Mouse (Mus musculus) hindbrain, embryonic 13.5 days (tissue): ENCODE measurements at regions not wholly inside any gene's neighbourhood (a gene's known extent, or its start where the extent isn't known, plus 50 kb on each side); places are given as distances from the start of the nearest gene placed in this dataset.
A peak's percentile ranks its signal among the peaks of the same experiment; 100 is the strongest.

Source experiments
- ATAC-seq: fragments of 200-750 bp; cut with Nextera tagmentation; 2 replicates; pipeline ENCODE4 v1.8.0; 2017; ENCODE audit warnings: moderate TSS enrichment; ENCODE audit not compliant: low FRiP score
- H3K27ac ChIP-seq: fragments of 300-500 bp; sonication (generic); 2 replicates; pipeline ENCODE4 v1.5.1; 2015; ENCODE audit warnings: inconsistent platforms, mild to moderate bottlenecking, moderate library complexity
- H3K27me3 ChIP-seq: fragments of 300-500 bp; sonication (generic); 2 replicates; pipeline ENCODE4 v1.6.1; 2015; ENCODE audit warnings: mild to moderate bottlenecking, inconsistent platforms
- H3K36me3 ChIP-seq: fragments of 300-500 bp; sonication (generic); 2 replicates; pipeline ENCODE4 v1.6.1; 2015; ENCODE audit warnings: mild to moderate bottlenecking, inconsistent platforms
- H3K4me1 ChIP-seq: fragments of 300-500 bp; sonication (generic); replicated peaks from 2 replicates; pipeline ENCODE4 v1.6.1; 2015; ENCODE audit warnings: inconsistent platforms
- H3K4me2 ChIP-seq: fragments of 300-500 bp; sonication (generic); 2 replicates; pipeline ENCODE4 v1.6.1; 2015; ENCODE audit warnings: inconsistent platforms, mild to moderate bottlenecking, moderate library complexity
- H3K4me3 ChIP-seq: fragments of 300-500 bp; sonication (generic); 2 replicates; pipeline ENCODE4 v1.5.1; 2015; ENCODE audit warnings: mild to moderate bottlenecking, inconsistent platforms
- H3K9ac ChIP-seq: fragments of 300-500 bp; sonication (generic); 2 replicates; pipeline ENCODE4 v1.6.1; 2015; ENCODE audit warnings: mild to moderate bottlenecking, inconsistent platforms
- H3K9me3 ChIP-seq: fragments of 300-500 bp; sonication (generic); 2 replicates; pipeline ENCODE4 v1.6.1; 2016; ENCODE audit warnings: inconsistent platforms
- WGBS: fragments of 180-500 bp; shearing (Covaris S2); methylation state at CpG from one replicate; pipeline ENCODE4 v1.1.7; 2015; 5-methylcytosine and 5-hydroxymethylcytosine counted together

DNA sequence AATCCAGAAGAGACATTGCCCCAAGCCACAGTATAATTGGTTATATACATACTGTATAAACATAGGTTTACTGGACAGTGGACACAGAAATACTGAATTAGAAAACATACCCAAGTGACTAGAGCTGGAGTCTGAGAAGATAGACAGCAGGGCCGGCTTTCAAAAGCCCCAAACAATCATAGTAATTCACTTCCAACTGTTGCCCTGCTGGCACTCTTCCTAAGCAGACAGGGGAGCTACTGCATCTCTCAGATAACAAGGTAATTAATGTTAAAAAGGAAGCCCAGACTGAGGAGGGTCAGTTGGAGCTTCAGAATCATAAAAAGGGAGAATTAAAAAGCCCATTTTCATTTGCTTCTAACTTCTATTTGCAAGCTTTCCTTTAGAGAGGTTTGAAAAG is 764.5 kb downstream of the Vgll3 start:
- no peaks in the 10 kb centered on the region for H3K27me3 ChIP-seq
- ATAC-seq = no peak
- H3K36me3 ChIP-seq = no peaks in the 10 kb centered on the region
- no peak overlapping the region for H3K4me2 ChIP-seq
- WGBS = 45% methylated on average over 1 of the region's 1 CpGs
- no peak overlapping the region for H3K9ac ChIP-seq
- no peaks in the 10 kb centered on the region for H3K4me1 ChIP-seq
- H3K4me3 ChIP-seq = no peak overlapping the region
- H3K27ac ChIP-seq = no peak overlapping the region
- no peaks in the 10 kb centered on the region for H3K9me3 ChIP-seq

DNA sequence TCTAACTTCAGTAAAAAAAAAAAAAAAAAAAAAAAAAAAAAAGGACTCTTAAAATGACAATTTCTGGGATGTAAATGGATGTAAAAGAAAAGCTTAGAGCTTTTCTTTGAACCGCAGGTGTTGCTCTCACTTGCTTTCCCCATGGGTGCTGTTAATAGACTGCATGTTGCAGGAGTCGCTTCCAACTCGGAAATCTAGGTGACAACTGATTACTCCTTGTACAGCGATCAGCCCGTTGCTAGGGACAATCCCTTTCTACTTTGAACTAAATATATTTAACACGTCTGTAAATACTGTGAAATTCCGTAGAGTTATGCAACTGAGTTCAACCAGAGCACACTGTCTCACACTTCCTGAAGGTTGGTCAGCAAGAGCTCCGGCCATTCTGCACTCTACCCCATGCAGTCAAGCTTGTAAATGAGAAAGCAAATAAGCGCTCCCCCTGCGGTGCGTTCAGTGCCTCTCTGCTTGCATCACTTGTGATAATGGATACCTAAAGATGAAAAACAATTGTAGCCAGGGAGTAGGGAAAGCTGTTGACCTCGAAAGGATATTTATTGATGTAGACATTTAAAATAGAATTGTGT is 770.7 kb downstream of the Vgll3 start:
- WGBS = 7% methylated on average over 12 of the region's 12 CpGs
- Histone ChIP-seq H3K4me1 (peaks cover 10% of the 10 kb centered on the region), H3K36me3 (no peaks in the 10 kb centered on the region), H3K27me3 (no peaks in the 10 kb centered on the region), H3K27ac (no peak overlapping the region), H3K9ac (no peak overlapping the region), H3K9me3 (no peaks in the 10 kb centered on the region), H3K4me3 (peak overlapping the region; percentile 18), H3K4me2 (peak overlapping the region; percentile 45)
- peak; percentile 59; the same call in 1 of the 2 replicates for ATAC-seq

GRCm38 (mm10) chr16:66602211-66602610 is 787.2 kb downstream of the Vgll3 start:
- no peaks in the 10 kb centered on the region for H3K36me3 ChIP-seq
- no peak overlapping the region for H3K27ac ChIP-seq
- no peaks in the 10 kb centered on the region for H3K27me3 ChIP-seq
- 48% methylated on average over 2 of the region's 2 CpGs for WGBS
- no peak overlapping the region for H3K4me2 ChIP-seq
- H3K4me3 ChIP-seq = no peak overlapping the region
- H3K4me1 ChIP-seq = peaks cover 4% of the 10 kb centered on the region; the same call in 1 of the 2 replicates
- H3K9ac ChIP-seq = no peak overlapping the region
- no peaks in the 10 kb centered on the region for H3K9me3 ChIP-seq
- no peak for ATAC-seq

DNA sequence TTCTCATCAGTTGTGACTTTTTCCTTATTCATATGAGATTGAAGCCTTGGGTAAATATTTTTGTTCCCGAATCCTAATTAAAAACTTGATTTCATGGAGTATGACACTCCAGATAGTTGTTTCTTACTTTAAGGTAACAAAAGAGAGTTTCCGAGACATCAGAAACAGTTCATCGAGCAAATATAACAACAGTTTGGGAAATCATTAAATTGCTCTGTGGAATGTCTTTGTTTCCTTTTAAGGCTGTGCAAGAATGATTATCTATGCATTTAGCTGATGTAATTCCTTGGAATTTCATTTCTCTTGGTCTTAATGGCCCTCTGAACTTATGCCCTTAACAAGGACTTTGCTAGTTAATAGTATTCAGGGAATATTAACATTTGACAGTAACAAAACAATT is 787.6 kb downstream of the Vgll3 start:
- Histone ChIP-seq H3K4me2 (no peak overlapping the region), H3K9ac (no peak overlapping the region), H3K9me3 (no peaks in the 10 kb centered on the region), H3K4me3 (no peak overlapping the region), H3K27me3 (no peaks in the 10 kb centered on the region), H3K27ac (no peak overlapping the region), H3K36me3 (no peaks in the 10 kb centered on the region), H3K4me1 (peaks cover 4% of the 10 kb centered on the region; the same call in 1 of the 2 replicates)
- WGBS = 40% methylated on average over 3 of the region's 3 CpGs
- ATAC-seq = no peak

- Histone ChIP-seq H3K27ac (no peak overlapping the region), H3K4me1 (peaks cover 4% of the 10 kb centered on the region; the same call in 1 of the 2 replicates), H3K9me3 (no peaks in the 10 kb centered on the region), H3K4me3 (no peak overlapping the region), H3K9ac (no peak overlapping the region), H3K36me3 (no peaks in the 10 kb centered on the region), H3K4me2 (no peak overlapping the region), H3K27me3 (no peaks in the 10 kb centered on the region)
- 29% methylated on average over 6 of the region's 6 CpGs for WGBS
- no peak for ATAC-seq
Observed at GRCm38 (mm10) chr16:66603825-66604224, 788.8 kb downstream of the Vgll3 start.
